Mouse (Mus musculus) heart, embryonic 13.5 days (tissue): Measurements from ENCODE around the gene Kcp. TPM values are rescaled to one million over a fixed set of nuclear protein-coding genes. Genes with fewer than 3 reads are reported as not detected.

ENCODE experiments used
- ATAC-seq: fragments of 200-750 bp; cut with Nextera tagmentation; 2 replicates; pipeline ENCODE4 v1.8.0; 2017; ENCODE audit warnings: moderate TSS enrichment; ENCODE audit not compliant: insufficient number of reproducible peaks, low FRiP score, low TSS enrichment; ENCODE audit errors: extremely low read depth
- H3K27ac ChIP-seq: fragments of 300-500 bp; sonication (generic); replicated peaks from 2 replicates; pipeline ENCODE4 v1.5.1; 2015; ENCODE audit warnings: moderate library complexity, mild to moderate bottlenecking, inconsistent platforms
- H3K27me3 ChIP-seq: fragments of 300-500 bp; sonication (generic); replicated peaks from 2 replicates; pipeline ENCODE4 v1.6.1; 2015; ENCODE audit warnings: mild to moderate bottlenecking, inconsistent platforms
- H3K36me3 ChIP-seq: fragments of 300-500 bp; sonication (generic); 2 replicates; pipeline ENCODE4 v1.6.1; 2015; ENCODE audit warnings: mild to moderate bottlenecking, inconsistent platforms
- H3K4me1 ChIP-seq: fragments of 300-500 bp; sonication (generic); 2 replicates; pipeline ENCODE4 v1.6.1; 2015; ENCODE audit warnings: inconsistent platforms
- H3K4me2 ChIP-seq: fragments of 300-500 bp; sonication (generic); 2 replicates; pipeline ENCODE4 v1.6.1; 2015; ENCODE audit warnings: inconsistent platforms, mild to moderate bottlenecking, moderate library complexity
- H3K4me3 ChIP-seq: fragments of 300-500 bp; sonication (generic); 2 replicates; pipeline ENCODE4 v1.5.1; 2015; ENCODE audit warnings: moderate library complexity, mild to moderate bottlenecking, inconsistent platforms
- H3K9ac ChIP-seq: fragments of 300-500 bp; sonication (generic); 2 replicates; pipeline ENCODE4 v1.6.1; 2015; ENCODE audit warnings: inconsistent platforms, mild to moderate bottlenecking, moderate library complexity
- H3K9me3 ChIP-seq: fragments of 300-500 bp; sonication (generic); 2 replicates; pipeline ENCODE4 v1.6.1; 2016; ENCODE audit warnings: inconsistent platforms
- WGBS: fragments of 180-500 bp; shearing (Covaris S2); methylation state at CpG from one replicate; pipeline ENCODE4 v1.1.7; 2015; ENCODE audit warnings: mixed read lengths; 5-methylcytosine and 5-hydroxymethylcytosine counted together
- polyA plus RNA-seq: library from polyadenylated mRNA; unstranded; fragments of >200 nt; fragmentation: Nextera tagmentation; extraction: Ambion mirVana; gene quantifications from 2 replicates; pipeline ENCODE4 v1.2.1, GENCODE M21; 2015

The Kcp gene
- 11.9 and 13.0 TPM in 2 replicates for polyA plus RNA-seq

- Histone ChIP-seq H3K4me2 (peak within 1 kb of the TSS; percentile 86), H3K4me3 (peak within 1 kb of the TSS; percentile 71), H3K27me3 (peaks cover 11% of the 10 kb centered on the region), H3K27ac (no peak within 1 kb of the TSS), H3K36me3 (0 out of 2 replicates have a peak, but pooled peaks cover 4% of the 10 kb centered on the region), H3K9ac (peak within 1 kb of the TSS; percentile 79), H3K4me1 (peaks cover 24% of the 10 kb centered on the region), H3K9me3 (no peaks in the 10 kb centered on the region)
- peak; percentile 19; the same call in 1 of the 2 replicates for ATAC-seq
- WGBS = under 1% methylated on average over 47 of the region's 47 CpGs
These were observed at the start of gene Kcp for GRCm38 (mm10) chr6:29507447-29508309. TSS of gene Kcp (minus strand) at chr6:29507952.

GRCm38 (mm10) chr6:29557112-29557511, 49.4 kb upstream of the Kcp start:
- no peak overlapping the region for H3K9ac ChIP-seq
- no peak overlapping the region for H3K27ac ChIP-seq
- no peaks in the 10 kb centered on the region for H3K9me3 ChIP-seq
- H3K4me3 ChIP-seq = no peak overlapping the region
- H3K4me2 ChIP-seq = no peak overlapping the region
- no peaks in the 10 kb centered on the region for H3K4me1 ChIP-seq
- WGBS = 89% methylated on average over 2 of the region's 2 CpGs
- no peaks in the 10 kb centered on the region for H3K27me3 ChIP-seq
- H3K36me3 ChIP-seq = peaks cover 96% of the 10 kb centered on the region
- ATAC-seq = no peak

DNA sequence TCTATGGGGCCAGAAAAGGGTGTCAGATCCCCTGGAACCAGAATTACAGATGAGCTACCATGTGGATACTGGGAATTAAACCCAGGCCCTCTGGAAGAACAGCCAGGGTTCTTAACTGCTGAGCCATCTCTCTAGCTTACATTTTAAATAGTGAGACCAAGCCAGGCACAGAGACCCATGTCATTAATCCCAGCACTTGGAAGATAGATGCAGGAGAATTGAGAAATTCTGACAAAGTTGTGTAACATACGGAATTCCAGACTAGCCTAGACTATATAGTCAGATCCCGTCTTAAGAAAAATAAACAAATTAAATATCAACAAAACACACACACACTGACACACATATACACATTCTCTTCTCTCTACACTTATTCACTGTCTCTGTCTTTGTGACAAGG, 44.8 kb upstream of the Kcp start:
- no peak overlapping the region for H3K4me2 ChIP-seq
- no peaks in the 10 kb centered on the region for H3K27me3 ChIP-seq
- no peak overlapping the region for H3K9ac ChIP-seq
- no peak overlapping the region for H3K27ac ChIP-seq
- no peaks in the 10 kb centered on the region for H3K4me1 ChIP-seq
- no peak overlapping the region for H3K4me3 ChIP-seq
- WGBS = 90% methylated on average over 2 of the region's 2 CpGs
- H3K9me3 ChIP-seq = no peaks in the 10 kb centered on the region
- H3K36me3 ChIP-seq = peaks cover 95% of the 10 kb centered on the region
- no peak for ATAC-seq

- Histone ChIP-seq H3K4me2 (no peak overlapping the region), H3K9me3 (peaks cover 5% of the 10 kb centered on the region; the same call in 1 of the 2 replicates), H3K27me3 (no peaks in the 10 kb centered on the region), H3K9ac (no peak overlapping the region), H3K36me3 (peaks cover 95% of the 10 kb centered on the region), H3K4me1 (no peaks in the 10 kb centered on the region), H3K27ac (no peak overlapping the region), H3K4me3 (no peak overlapping the region)
- WGBS = 82% methylated on average over 1 of the region's 1 CpGs
- ATAC-seq = no peak
These were observed 40.3 kb upstream of the Kcp start for GRCm38 (mm10) chr6:29548086-29548485.

- H3K27me3 ChIP-seq = no peaks in the 10 kb centered on the region
- no peak overlapping the region for H3K9ac ChIP-seq
- H3K27ac ChIP-seq = no peak overlapping the region
- no peak for ATAC-seq
- no peak overlapping the region for H3K4me2 ChIP-seq
- H3K4me3 ChIP-seq = no peak overlapping the region
- H3K9me3 ChIP-seq = peaks cover 5% of the 10 kb centered on the region; the same call in 1 of the 2 replicates
- no peaks in the 10 kb centered on the region for H3K4me1 ChIP-seq
- H3K36me3 ChIP-seq = peaks cover 95% of the 10 kb centered on the region
These were observed 39.8 kb upstream of the Kcp start for GRCm38 (mm10) chr6:29547582-29547981.

GRCm38 (mm10) chr6:29545611-29546010, 37.9 kb upstream of the Kcp start:
- 91% methylated on average over 2 of the region's 2 CpGs for WGBS
- no peak for ATAC-seq
- no peak overlapping the region for H3K27ac ChIP-seq
- H3K9me3 ChIP-seq = peaks cover 5% of the 10 kb centered on the region; the same call in 1 of the 2 replicates
- H3K4me2 ChIP-seq = no peak overlapping the region
- H3K4me3 ChIP-seq = no peak overlapping the region
- H3K27me3 ChIP-seq = no peaks in the 10 kb centered on the region
- no peak overlapping the region for H3K9ac ChIP-seq
- H3K36me3 ChIP-seq = peaks cover 93% of the 10 kb centered on the region
- no peaks in the 10 kb centered on the region for H3K4me1 ChIP-seq

- ATAC-seq = no peak
- Histone ChIP-seq H3K27ac (no peak overlapping the region), H3K4me3 (no peak overlapping the region), H3K9me3 (peaks cover 5% of the 10 kb centered on the region; the same call in 1 of the 2 replicates), H3K4me2 (no peak overlapping the region), H3K36me3 (peaks cover 76% of the 10 kb centered on the region), H3K27me3 (no peaks in the 10 kb centered on the region), H3K9ac (no peak overlapping the region), H3K4me1 (0 out of 2 replicates have a peak, but pooled peaks cover 3% of the 10 kb centered on the region)
- 93% methylated on average over 1 of the region's 1 CpGs for WGBS
These were observed 33.2 kb upstream of the Kcp start for GRCm38 (mm10) chr6:29540956-29541355.

GRCm38 (mm10) chr6:29540223-29540622, 32.5 kb upstream of the Kcp start:
- peaks cover 8% of the 10 kb centered on the region for H3K4me1 ChIP-seq
- no peak overlapping the region for H3K4me3 ChIP-seq
- no peak overlapping the region for H3K9ac ChIP-seq
- H3K36me3 ChIP-seq = peaks cover 68% of the 10 kb centered on the region
- no peak overlapping the region for H3K27ac ChIP-seq
- no peaks in the 10 kb centered on the region for H3K27me3 ChIP-seq
- no peak overlapping the region for H3K4me2 ChIP-seq
- H3K9me3 ChIP-seq = peaks cover 4% of the 10 kb centered on the region; the same call in 1 of the 2 replicates
- 80% methylated on average over 6 of the region's 6 CpGs for WGBS
- ATAC-seq = no peak

DNA sequence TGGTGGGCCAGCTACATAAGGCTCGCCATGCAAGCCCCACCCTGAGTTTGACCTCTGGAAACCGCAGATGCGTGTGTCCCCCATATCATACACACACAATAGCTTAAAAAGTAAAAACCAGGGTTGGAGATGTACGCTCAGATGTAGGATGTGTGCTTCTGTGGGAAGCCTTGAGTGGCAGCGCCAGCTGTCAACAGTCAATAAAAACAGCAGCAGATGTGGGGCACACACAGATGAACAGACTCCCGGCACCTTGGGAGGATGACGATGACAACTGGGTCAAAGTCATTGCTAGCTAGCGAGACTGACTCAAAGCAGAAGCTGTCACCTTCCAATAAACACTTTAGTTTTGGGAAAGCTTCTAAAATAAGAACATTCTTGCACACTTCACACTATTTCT, 31.8 kb upstream of the Kcp start:
- no peak for ATAC-seq

GRCm38 (mm10) chr6:29537221-29537620, 29.5 kb upstream of the Kcp start:
- peaks cover 12% of the 10 kb centered on the region for H3K4me1 ChIP-seq
- H3K27ac ChIP-seq = no peak overlapping the region
- H3K9ac ChIP-seq = no peak overlapping the region
- WGBS = 75% methylated on average over 3 of the region's 3 CpGs
- no peaks in the 10 kb centered on the region for H3K9me3 ChIP-seq
- H3K36me3 ChIP-seq = peaks cover 40% of the 10 kb centered on the region
- H3K4me3 ChIP-seq = no peak overlapping the region
- no peak for ATAC-seq
- H3K4me2 ChIP-seq = no peak overlapping the region
- H3K27me3 ChIP-seq = no peaks in the 10 kb centered on the region

More for the DNA sequence above, 31.8 kb upstream of the Kcp start:
- H3K36me3 ChIP-seq = peaks cover 61% of the 10 kb centered on the region
- no peaks in the 10 kb centered on the region for H3K27me3 ChIP-seq
- no peak overlapping the region for H3K4me2 ChIP-seq
- 77% methylated on average over 8 of the region's 8 CpGs for WGBS
- H3K4me1 ChIP-seq = peaks cover 12% of the 10 kb centered on the region
- no peaks in the 10 kb centered on the region for H3K9me3 ChIP-seq
- no peak overlapping the region for H3K9ac ChIP-seq
- no peak overlapping the region for H3K27ac ChIP-seq
- H3K4me3 ChIP-seq = no peak overlapping the region

GRCm38 (mm10) chr6:29536651-29537193, 29.0 kb upstream of the Kcp start:
- ATAC-seq = no peak

More at GRCm38 (mm10) chr6:29536651-29537193, 29.0 kb upstream of the Kcp start:
- no peak overlapping the region for H3K27ac ChIP-seq
- H3K9me3 ChIP-seq = no peaks in the 10 kb centered on the region
- peaks cover 35% of the 10 kb centered on the region for H3K36me3 ChIP-seq
- no peak overlapping the region for H3K4me3 ChIP-seq
- H3K4me2 ChIP-seq = no peak overlapping the region
- H3K27me3 ChIP-seq = no peaks in the 10 kb centered on the region
- H3K4me1 ChIP-seq = peaks cover 12% of the 10 kb centered on the region
- H3K9ac ChIP-seq = no peak overlapping the region
- 63% methylated on average over 4 of the region's 4 CpGs for WGBS
